In genomic region chr12:32954216-32955021, GRCm38 (mm10) we compare ENCODE assay signal across 8 mouse cellular contexts. TPM values are rescaled to one million over a fixed set of nuclear protein-coding genes. Genes with fewer than 3 reads are reported as not detected.
DNase-seq lines count a peak whose midpoint lies in the region; ATAC-seq lines count a peak whose summit lies in the region.

No protein-coding gene starts in this region.

- no peaks in the 10 kb centered on the region for H3K36me3 ChIP-seq in heart, embryonic 15.5 days
- H3K36me3 ChIP-seq in liver, embryonic 12.5 days, result no peaks in the 10 kb centered on the region

- peak; percentile 67 for DNase-seq in gastrocnemius, adult 18-20 months (ENCODE audit: low spot score)
- no peak for DNase-seq in gastrocnemius, postnatal 25 days
- DNase-seq in CD4-positive helper T cell, adult 2 months (ENCODE audit: low read depth, low spot score), result peak; percentile 94
- peak; percentile 65 for DNase-seq in c-Kit-positive CD71-negative TER-119-negative erythroid progenitor cells, embryonic 14.5 days (ENCODE audit: low read depth)
- DNase-seq in naive thymus-derived CD4-positive, alpha-beta T cell, adult 2 months (ENCODE audit: low read depth), result peak; percentile 88
- no peak for DNase-seq in cerebellum, adult 9-11 months

- H3K4me1 ChIP-seq in heart, embryonic 15.5 days (replicated peaks), result peaks cover 28% of the 10 kb centered on the region
- peaks cover 47% of the 10 kb centered on the region for H3K4me1 ChIP-seq in liver, embryonic 12.5 days

- ATAC-seq in heart, embryonic 15.5 days (replicated peaks; ENCODE audit: insufficient number of reproducible peaks, insufficient read depth, low FRiP score, low read depth), result peak; percentile 53
- ATAC-seq in liver, embryonic 12.5 days, result peak; percentile 71

- H3K4me2 ChIP-seq in heart, embryonic 15.5 days, result peak overlapping the region; percentile 71
- peak overlapping the region; percentile 89 for H3K4me2 ChIP-seq in liver, embryonic 12.5 days

- peak overlapping the region; percentile 93 for H3K4me3 ChIP-seq in heart, embryonic 15.5 days
- H3K4me3 ChIP-seq in liver, embryonic 12.5 days, result peak overlapping the region; percentile 81

- under 1% methylated on average over 71 of the region's 71 CpGs for WGBS in heart, embryonic 15.5 days
- WGBS in liver, embryonic 12.5 days (ENCODE audit: insufficient replicate concordance), result 2% methylated on average over 70 of the region's 71 CpGs

- H3K9ac ChIP-seq in heart, embryonic 15.5 days, result peak overlapping the region; percentile 84
- H3K9ac ChIP-seq in liver, embryonic 12.5 days, result peak overlapping the region; percentile 90

- peak overlapping the region; percentile 100 for H3K27ac ChIP-seq in heart, embryonic 15.5 days
- peak overlapping the region; percentile 95 for H3K27ac ChIP-seq in liver, embryonic 12.5 days

- H3K9me3 ChIP-seq in heart, embryonic 15.5 days (replicated peaks), result no peaks in the 10 kb centered on the region
- no peaks in the 10 kb centered on the region for H3K9me3 ChIP-seq in liver, embryonic 12.5 days (replicated peaks)

- no peaks in the 10 kb centered on the region for H3K27me3 ChIP-seq in heart, embryonic 15.5 days
- H3K27me3 ChIP-seq in liver, embryonic 12.5 days (replicated peaks), result no peaks in the 10 kb centered on the region

RNA-seq across cellular contexts. Expression of gene Sypl, which starts 0.7 kb away (rescaled TPM):
- 100 to 1,000 TPM; 168 to 201 TPM for total RNA-seq in gastrocnemius, adult 18-20 months (2021)
- total RNA-seq in gastrocnemius, postnatal 25 days (2021), result 100 to 1,000 TPM; 124 to 147 TPM
- 98.4 and 102 TPM in 2 replicates for polyA plus RNA-seq in heart, embryonic 15.5 days (2015; fragmentation: Nextera tagmentation; extraction: Ambion mirVana)
- 50.5 and 51.2 TPM in 2 replicates for polyA plus RNA-seq in liver, embryonic 12.5 days (2016; fragmentation: Nextera tagmentation; extraction: Ambion mirVana)

Comparison
In these comparisons a context has a peak if more than half of its experiments do, and no peak if none do; other contexts are left out.
1. DNase-seq: peak in gastrocnemius, adult 18-20 months (single experiment), CD4-positive helper T cell, adult 2 months (single experiment), c-Kit-positive CD71-negative TER-119-negative erythroid progenitor cells, embryonic 14.5 days (single experiment) and naive thymus-derived CD4-positive, alpha-beta T cell, adult 2 months (single experiment); none in gastrocnemius, postnatal 25 days (single experiment) and cerebellum, adult 9-11 months (single experiment).